Mouse (Mus musculus): ENCODE results near the gene Gstcd.
A peak's percentile ranks its signal among the peaks of the same experiment; 100 is the strongest.

The Gstcd gene

GRCm38 (mm10) chr3:133091664-133092273, at the start of gene Gstcd, which contains the start of gene Ints12:
Gstcd (minus strand) TSS chr3:133092033.
Ints12 (plus strand) TSS chr3:133091840.
- DNase-seq (ENCODE audit: low read depth, low spot score), result peak; percentile 93

- DNase-seq (ENCODE audit: low read depth, low spot score), result no peak
These were observed 40.8 kb upstream of the Gstcd start for GRCm38 (mm10) chr3:133132611-133133010.

GRCm38 (mm10) chr3:133131372-133131771, 39.5 kb upstream of the Gstcd start:
- DNase-seq (ENCODE audit: low read depth, low spot score), result no peak

GRCm38 (mm10) chr3:133113281-133113680, 21.4 kb upstream of the Gstcd start:
- no peak for DNase-seq (ENCODE audit: low read depth, low spot score)

- peak; percentile 27 for DNase-seq (ENCODE audit: low read depth, low spot score)
These were observed 19.9 kb upstream of the Gstcd start for GRCm38 (mm10) chr3:133111741-133112140.

GRCm38 (mm10) chr3:133109844-133110243, 18.0 kb upstream of the Gstcd start:
- no peak for DNase-seq (ENCODE audit: low read depth, low spot score)

- DNase-seq (ENCODE audit: low read depth, low spot score), result no peak
These were observed 16.9 kb upstream of the Gstcd start for GRCm38 (mm10) chr3:133108731-133109130.

GRCm38 (mm10) chr3:133104436-133104835, 12.6 kb upstream of the Gstcd start:
- DNase-seq (ENCODE audit: low read depth, low spot score), result no peak

- no peak for DNase-seq (ENCODE audit: low read depth, low spot score)
These were observed 11.9 kb upstream of the Gstcd start for GRCm38 (mm10) chr3:133103768-133104167.

- DNase-seq (ENCODE audit: low read depth, low spot score), result no peak
These were observed 7.1 kb upstream of the Gstcd start for GRCm38 (mm10) chr3:133098909-133099308.

- no peak for DNase-seq (ENCODE audit: low read depth, low spot score)
These were observed 6.5 kb upstream of the Gstcd start for GRCm38 (mm10) chr3:133098336-133098735.

- DNase-seq (ENCODE audit: low read depth, low spot score), result no peak
These were observed 6.1 kb upstream of the Gstcd start for GRCm38 (mm10) chr3:133097936-133098335.

GRCm38 (mm10) chr3:133094305-133094704, 2.5 kb upstream of the Gstcd start:
- no peak for DNase-seq (ENCODE audit: low read depth, low spot score)

- no peak for DNase-seq (ENCODE audit: low read depth, low spot score)
These were observed 1.1 kb upstream of the Gstcd start for GRCm38 (mm10) chr3:133092936-133093335.

- DNase-seq (ENCODE audit: low read depth, low spot score), result no peak
These were observed 531 bp upstream of the Gstcd start for GRCm38 (mm10) chr3:133092274-133092853.

GRCm38 (mm10) chr3:133091121-133091663, 641 bp downstream of the Gstcd start:
- DNase-seq (ENCODE audit: low read depth, low spot score), result peak; percentile 31

GRCm38 (mm10) chr3:133090247-133091120, 1.3 kb downstream of the Gstcd start:
- DNase-seq (ENCODE audit: low read depth, low spot score), result no peak

- peak; percentile 29 for DNase-seq (ENCODE audit: low read depth, low spot score)
These were observed 6.0 kb downstream of the Gstcd start for GRCm38 (mm10) chr3:133085858-133086257.

- DNase-seq (ENCODE audit: low read depth, low spot score), result no peak
These were observed 9.1 kb downstream of the Gstcd start for GRCm38 (mm10) chr3:133082736-133083135.

GRCm38 (mm10) chr3:133075560-133075959, 16.3 kb downstream of the Gstcd start:
- DNase-seq (ENCODE audit: low read depth, low spot score), result no peak

GRCm38 (mm10) chr3:133052068-133052467, 39.8 kb downstream of the Gstcd start:
- DNase-seq (ENCODE audit: low read depth, low spot score), result no peak

- DNase-seq (ENCODE audit: low read depth, low spot score), result no peak
These were observed 58.6 kb downstream of the Gstcd start for GRCm38 (mm10) chr3:133033145-133033755.
